In genomic region chr10:68212061-68212915, GRCm38 (mm10) we compare ENCODE assay signal across 8 mouse cellular contexts.
A peak's percentile ranks its signal among the peaks of the same experiment; 100 is the strongest.
DNase-seq lines count a peak whose midpoint lies in the region; ATAC-seq and TF ChIP-seq lines count a peak whose summit lies in the region.

No protein-coding gene starts in this region.

- peak overlapping the region; percentile 20; the same call in 1 of the 2 replicates for H3K27ac ChIP-seq in heart, postnatal 0 days (ENCODE audit: low read depth)
- peak overlapping the region; percentile 47 for H3K27ac ChIP-seq in limb, embryonic 15.5 days

- 43% methylated on average over 10 of the region's 10 CpGs for WGBS in heart, postnatal 0 days
- 16% methylated on average over 10 of the region's 10 CpGs for WGBS in limb, embryonic 15.5 days

- no peak overlapping the region for H3K4me3 ChIP-seq in heart, postnatal 0 days (ENCODE audit: low read depth, low read length)
- H3K4me3 ChIP-seq in limb, embryonic 15.5 days = no peak overlapping the region

- intact Hi-C loops in gastrocnemius, postnatal 14 days (cut with DNase I; ENCODE audit: low total_unique reads) = no loop called here

- peaks cover 5% of the 10 kb centered on the region; the same call in 1 of the 2 replicates for H3K9me3 ChIP-seq in heart, postnatal 0 days (replicated peaks; ENCODE audit: control insufficient read depth, low read length)
- peaks cover 4% of the 10 kb centered on the region; the same call in 1 of the 2 replicates for H3K9me3 ChIP-seq in limb, embryonic 15.5 days

- H3K27me3 ChIP-seq in heart, postnatal 0 days (ENCODE audit: control insufficient read depth, insufficient read depth, low read length) = no peaks in the 10 kb centered on the region
- H3K27me3 ChIP-seq in limb, embryonic 15.5 days = no peaks in the 10 kb centered on the region

- no peak for TF ChIP-seq CTCF in heart, postnatal 0 days (IDR thresholded peaks at IDR 0.05; ENCODE audit: low read depth)

- ATAC-seq in heart, postnatal 0 days (ENCODE audit: insufficient read depth, low read depth) = 0 out of 2 replicates have a peak, but pooled peaks have one; percentile 20
- no peak for ATAC-seq in limb, embryonic 15.5 days (ENCODE audit: insufficient number of reproducible peaks, low FRiP score, low TSS enrichment, low read depth)
- no peak for ATAC-seq in erythroid progenitor cell, adult 5-6 weeks (replicated peaks; ENCODE audit: low FRiP score, poor library complexity, severe bottlenecking)

- H3K9ac ChIP-seq in heart, postnatal 0 days (replicated peaks; ENCODE audit: low read depth, low read length) = no peak overlapping the region
- no peak overlapping the region for H3K9ac ChIP-seq in limb, embryonic 15.5 days

- no peak overlapping the region for H3K4me2 ChIP-seq in heart, postnatal 0 days (ENCODE audit: low read depth, low read length)
- no peak overlapping the region for H3K4me2 ChIP-seq in limb, embryonic 15.5 days

- H3K36me3 ChIP-seq in heart, postnatal 0 days (replicated peaks; ENCODE audit: control insufficient read depth, insufficient read depth, low read length) = peaks cover 4% of the 10 kb centered on the region; the same call in 1 of the 2 replicates
- H3K36me3 ChIP-seq in limb, embryonic 15.5 days = peaks cover 15% of the 10 kb centered on the region

- peaks cover 15% of the 10 kb centered on the region; the same call in 1 of the 2 replicates for H3K4me1 ChIP-seq in heart, postnatal 0 days (ENCODE audit: control insufficient read depth, insufficient read depth)
- H3K4me1 ChIP-seq in limb, embryonic 15.5 days = peaks cover 33% of the 10 kb centered on the region

- TF ChIP-seq EP300 in heart, postnatal 0 days (IDR thresholded peaks at IDR 0.05; ENCODE audit: low read depth) = no peak

- peak; percentile 40 for DNase-seq in gastrocnemius, postnatal 14 days
- no peak for DNase-seq in gastrocnemius, adult 18-20 months (ENCODE audit: low spot score)
- DNase-seq in MN1 (ENCODE audit: low spot score) = peak; percentile 57
- DNase-seq in heart, postnatal 0 days (ENCODE audit: low spot score) = peak; percentile 31
- DNase-seq in layer of hippocampus, adult 11-12 months (ENCODE audit: low spot score) = no peak
- no peak for DNase-seq in yolk sac, embryonic 10.5 days (ENCODE audit: low spot score)

Comparison
In these comparisons a context has a peak if more than half of its experiments do, and no peak if none do; other contexts are left out.
1. DNase-seq: peak in gastrocnemius, postnatal 14 days (single experiment), MN1 (single experiment) and heart, postnatal 0 days (single experiment); none in gastrocnemius, adult 18-20 months (single experiment), layer of hippocampus, adult 11-12 months (single experiment) and yolk sac, embryonic 10.5 days (single experiment).